Mouse (Mus musculus) embryonic facial prominence, embryonic 15.5 days (tissue): ENCODE results near the gene Sdcbp2. TPM values are rescaled to one million over a fixed set of nuclear protein-coding genes. Genes with fewer than 3 reads are reported as not detected.
A peak's percentile ranks its signal among the peaks of the same experiment; 100 is the strongest.

Experiments used
- ATAC-seq: fragments of 200-750 bp; cut with Nextera tagmentation; 2 replicates; pipeline ENCODE4 v1.8.0; 2017; ENCODE audit warnings: low read depth, moderate TSS enrichment; ENCODE audit not compliant: insufficient number of reproducible peaks, low FRiP score, low TSS enrichment
- H3K27ac ChIP-seq: fragments of 300-500 bp; sonication (generic); replicated peaks from 2 replicates; pipeline ENCODE4 v1.5.1; 2015; ENCODE audit warnings: mild to moderate bottlenecking, inconsistent platforms
- H3K27me3 ChIP-seq: fragments of 300-500 bp; sonication (generic); 2 replicates; pipeline ENCODE4 v1.6.1; 2015; ENCODE audit warnings: inconsistent platforms
- H3K36me3 ChIP-seq: fragments of 300-500 bp; sonication (generic); 2 replicates; pipeline ENCODE4 v1.6.1; 2015; ENCODE audit warnings: mild to moderate bottlenecking, inconsistent platforms
- H3K4me1 ChIP-seq: fragments of 300-500 bp; sonication (generic); 2 replicates; pipeline ENCODE4 v1.6.1; 2015; ENCODE audit warnings: inconsistent platforms
- H3K4me2 ChIP-seq: fragments of 300-500 bp; sonication (generic); replicated peaks from 2 replicates; pipeline ENCODE4 v1.6.1; 2015; ENCODE audit warnings: mild to moderate bottlenecking, inconsistent platforms
- H3K4me3 ChIP-seq: fragments of 300-500 bp; sonication (generic); replicated peaks from 2 replicates; pipeline ENCODE4 v1.5.1; 2015; ENCODE audit warnings: mild to moderate bottlenecking, inconsistent platforms
- H3K9ac ChIP-seq: fragments of 300-500 bp; sonication (generic); 2 replicates; pipeline ENCODE4 v1.6.1; 2015; ENCODE audit warnings: inconsistent platforms
- H3K9me3 ChIP-seq: fragments of 300-500 bp; sonication (generic); replicated peaks from 2 replicates; pipeline ENCODE4 v1.6.1; 2016; ENCODE audit warnings: inconsistent platforms
- WGBS: fragments of 180-500 bp; shearing (Covaris S2); methylation state at CpG from one replicate; pipeline ENCODE4 v1.1.7; 2015; 5-methylcytosine and 5-hydroxymethylcytosine counted together
- polyA plus RNA-seq: library from polyadenylated mRNA; unstranded; fragments of >200 nt; fragmentation: Nextera tagmentation; extraction: Ambion mirVana; gene quantifications from 2 replicates; pipeline ENCODE4 v1.2.1, GENCODE M21; 2015

Sdcbp2 gene
- polyA plus RNA-seq, 1 experiment from 2014 or later: 3.4 TPM

DNA sequence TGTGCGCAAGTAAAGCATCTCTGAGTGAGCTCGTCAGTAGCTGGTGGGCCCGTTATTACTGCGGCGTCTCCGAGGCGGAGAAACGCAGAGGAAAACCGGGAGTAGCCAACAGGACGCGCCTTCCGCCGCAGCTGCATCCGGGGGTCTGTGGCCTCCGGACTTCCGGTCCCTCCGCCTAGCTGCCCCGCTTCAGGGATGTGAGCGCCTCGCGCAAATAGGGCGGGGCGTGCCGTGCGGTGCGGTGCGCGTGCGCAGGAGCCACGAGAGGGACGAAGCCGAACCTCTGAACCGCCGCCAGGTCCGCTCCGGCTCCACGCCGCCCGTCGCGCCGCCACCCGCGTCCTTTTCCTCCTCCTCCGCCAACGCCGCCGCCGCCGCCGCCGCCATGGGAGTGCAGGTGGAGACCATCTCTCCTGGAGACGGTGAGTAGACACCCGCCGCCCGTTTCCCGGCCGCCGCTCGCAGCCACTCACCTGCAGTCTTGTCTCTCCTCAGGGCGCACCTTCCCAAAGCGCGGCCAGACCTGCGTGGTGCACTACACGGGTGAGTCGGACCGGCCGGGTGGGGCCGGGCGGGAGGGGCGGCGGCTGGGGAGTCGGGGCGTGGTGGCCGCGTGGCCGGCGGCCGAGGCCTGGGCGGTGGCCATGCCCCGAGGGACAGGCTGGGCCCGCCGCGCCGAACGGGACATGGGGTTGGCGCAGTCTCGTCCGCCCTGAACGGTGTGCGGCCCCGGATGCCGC lies 29.9 kb upstream of the Sdcbp2 start, which contains the start of gene Fkbp1a:
Fkbp1a (plus strand) TSS at position 161 of the 740 bp plus-strand sequence.
- no peaks in the 10 kb centered on the region for H3K9me3 ChIP-seq
- WGBS: under 1% methylated on average over 81 of the region's 93 CpGs
- H3K4me2 ChIP-seq: peak within 1 kb of the TSS; percentile 64
- peak; percentile 96 for ATAC-seq
- no peaks in the 10 kb centered on the region for H3K27me3 ChIP-seq
- peaks cover 21% of the 10 kb centered on the region for H3K36me3 ChIP-seq
- peak within 1 kb of the TSS; percentile 89 for H3K27ac ChIP-seq
- peak within 1 kb of the TSS; percentile 95 for H3K4me3 ChIP-seq
- H3K4me1 ChIP-seq: peaks cover 32% of the 10 kb centered on the region
- H3K9ac ChIP-seq: peak within 1 kb of the TSS; percentile 88

- 2% methylated on average over 21 of the region's 21 CpGs for WGBS
- Histone ChIP-seq H3K9ac (peak overlapping the region; percentile 88), H3K4me1 (peaks cover 32% of the 10 kb centered on the region), H3K36me3 (peaks cover 26% of the 10 kb centered on the region), H3K4me3 (peak overlapping the region; percentile 95), H3K4me2 (peak overlapping the region; percentile 64), H3K27me3 (no peaks in the 10 kb centered on the region), H3K27ac (peak overlapping the region; percentile 89), H3K9me3 (no peaks in the 10 kb centered on the region)
- ATAC-seq: no peak
Measured at GRCm38 (mm10) chr2:151543063-151543895, 29.1 kb upstream of the Sdcbp2 start.

- Histone ChIP-seq H3K4me3 (0 out of 2 replicates have a peak overlapping the region, but pooled peaks have one; percentile 95), H3K9ac (no peak overlapping the region), H3K27me3 (no peaks in the 10 kb centered on the region), H3K27ac (no peak overlapping the region), H3K4me1 (peaks cover 32% of the 10 kb centered on the region), H3K9me3 (no peaks in the 10 kb centered on the region), H3K4me2 (peak overlapping the region; percentile 64), H3K36me3 (peaks cover 35% of the 10 kb centered on the region)
- WGBS: 72% methylated on average over 6 of the region's 6 CpGs
- ATAC-seq: no peak
Measured at GRCm38 (mm10) chr2:151544673-151545072, 27.7 kb upstream of the Sdcbp2 start.

- Histone ChIP-seq H3K27me3 (no peaks in the 10 kb centered on the region), H3K36me3 (peaks cover 54% of the 10 kb centered on the region), H3K9ac (no peak overlapping the region), H3K4me3 (no peak overlapping the region), H3K27ac (no peak overlapping the region), H3K4me1 (peaks cover 29% of the 10 kb centered on the region), H3K4me2 (no peak overlapping the region), H3K9me3 (no peaks in the 10 kb centered on the region)
- no peak for ATAC-seq
- whole genome bisulfite sequencing: 91% methylated on average over 4 of the region's 4 CpGs
Measured at GRCm38 (mm10) chr2:151546571-151546970, 25.9 kb upstream of the Sdcbp2 start.

- Histone ChIP-seq H3K27ac (no peak overlapping the region), H3K9ac (no peak overlapping the region), H3K27me3 (no peaks in the 10 kb centered on the region), H3K4me3 (no peak overlapping the region), H3K4me1 (peaks cover 11% of the 10 kb centered on the region), H3K9me3 (no peaks in the 10 kb centered on the region), H3K4me2 (no peak overlapping the region), H3K36me3 (peaks cover 71% of the 10 kb centered on the region)
- WGBS: 79% methylated on average over 3 of the region's 3 CpGs
- ATAC-seq: no peak
Measured at GRCm38 (mm10) chr2:151549615-151550121, 22.8 kb upstream of the Sdcbp2 start.

- no peak overlapping the region for H3K27ac ChIP-seq
- H3K36me3 ChIP-seq: peaks cover 52% of the 10 kb centered on the region
- no peak overlapping the region for H3K4me3 ChIP-seq
- H3K27me3 ChIP-seq: no peaks in the 10 kb centered on the region
- H3K4me1 ChIP-seq: no peaks in the 10 kb centered on the region
- no peak overlapping the region for H3K9ac ChIP-seq
- no peak for ATAC-seq
- H3K4me2 ChIP-seq: no peak overlapping the region
- no peaks in the 10 kb centered on the region for H3K9me3 ChIP-seq
- 75% methylated on average over 7 of the region's 7 CpGs for WGBS
Measured at GRCm38 (mm10) chr2:151562930-151563921, 9.2 kb upstream of the Sdcbp2 start.

- 83% methylated on average over 1 of the region's 1 CpGs for WGBS
- H3K4me2 ChIP-seq: no peak overlapping the region
- H3K27me3 ChIP-seq: no peaks in the 10 kb centered on the region
- no peak for ATAC-seq
- H3K9me3 ChIP-seq: no peaks in the 10 kb centered on the region
- no peak overlapping the region for H3K4me3 ChIP-seq
- H3K4me1 ChIP-seq: no peaks in the 10 kb centered on the region
- peaks cover 44% of the 10 kb centered on the region for H3K36me3 ChIP-seq
- H3K9ac ChIP-seq: no peak overlapping the region
- no peak overlapping the region for H3K27ac ChIP-seq
Measured at GRCm38 (mm10) chr2:151564006-151564405, 8.4 kb upstream of the Sdcbp2 start.

- H3K9me3 ChIP-seq: no peaks in the 10 kb centered on the region
- no peaks in the 10 kb centered on the region for H3K4me1 ChIP-seq
- no peak overlapping the region for H3K4me3 ChIP-seq
- H3K27ac ChIP-seq: no peak overlapping the region
- WGBS: 36% methylated on average over 3 of the region's 3 CpGs
- no peaks in the 10 kb centered on the region for H3K27me3 ChIP-seq
- H3K9ac ChIP-seq: no peak overlapping the region
- ATAC-seq: no peak
- peaks cover 34% of the 10 kb centered on the region for H3K36me3 ChIP-seq
- H3K4me2 ChIP-seq: no peak overlapping the region
Measured at GRCm38 (mm10) chr2:151564986-151565385, 7.4 kb upstream of the Sdcbp2 start.

DNA sequence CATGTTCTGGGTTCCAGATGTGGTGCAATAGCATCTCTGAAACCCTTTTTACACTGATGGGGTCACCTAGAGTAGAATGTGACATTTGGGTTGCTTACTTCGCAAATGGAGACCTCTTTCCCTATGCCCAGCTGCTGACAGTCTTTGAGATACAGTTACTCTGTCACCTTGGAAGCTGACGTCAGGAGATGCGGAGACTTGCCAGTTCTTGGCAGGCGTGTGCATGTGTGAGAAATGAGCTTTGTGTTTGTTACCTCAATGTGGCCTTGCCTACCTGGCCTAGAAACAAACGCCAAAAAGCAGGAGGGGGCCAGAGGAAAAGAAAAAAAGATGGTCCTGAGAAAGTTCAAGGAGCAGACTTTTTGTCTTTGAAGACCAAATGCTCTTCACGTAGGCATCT lies 5.6 kb upstream of the Sdcbp2 start:
- no peak overlapping the region for H3K4me2 ChIP-seq
- 76% methylated on average over 6 of the region's 6 CpGs for WGBS
- no peak for ATAC-seq
- H3K9ac ChIP-seq: no peak overlapping the region
- H3K4me1 ChIP-seq: no peaks in the 10 kb centered on the region
- no peaks in the 10 kb centered on the region for H3K9me3 ChIP-seq
- no peaks in the 10 kb centered on the region for H3K27me3 ChIP-seq
- H3K36me3 ChIP-seq: peaks cover 17% of the 10 kb centered on the region
- H3K4me3 ChIP-seq: no peak overlapping the region
- no peak overlapping the region for H3K27ac ChIP-seq

DNA sequence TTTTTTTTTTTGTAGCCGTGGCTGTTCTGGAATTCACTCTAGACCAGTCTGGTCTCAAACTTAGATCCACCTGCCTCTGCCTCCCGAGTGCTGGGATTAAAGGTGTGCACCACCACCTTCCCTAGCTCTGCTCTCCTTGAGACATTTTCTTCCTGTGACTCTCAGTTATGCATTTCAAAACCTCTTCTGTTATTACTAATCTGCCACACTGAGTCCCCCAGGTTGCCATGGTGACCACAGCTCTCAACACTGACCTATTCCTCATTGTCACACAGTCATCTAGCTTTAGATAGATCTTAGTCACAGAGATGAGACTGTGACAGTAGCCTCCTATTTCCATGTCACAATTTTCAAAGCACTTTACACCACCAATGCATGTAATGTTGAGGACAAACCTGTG lies 3.0 kb upstream of the Sdcbp2 start:
- H3K27ac ChIP-seq: no peak overlapping the region
- H3K36me3 ChIP-seq: peaks cover 6% of the 10 kb centered on the region; the same call in 1 of the 2 replicates
- H3K4me3 ChIP-seq: no peak overlapping the region
- WGBS: 65% methylated on average over 2 of the region's 2 CpGs
- ATAC-seq: no peak
- no peak overlapping the region for H3K4me2 ChIP-seq
- no peaks in the 10 kb centered on the region for H3K9me3 ChIP-seq
- no peaks in the 10 kb centered on the region for H3K4me1 ChIP-seq
- H3K9ac ChIP-seq: no peak overlapping the region
- no peaks in the 10 kb centered on the region for H3K27me3 ChIP-seq
